Comparison of ENCODE assay signal across 8 mouse cellular contexts in the genomic region with DNA sequence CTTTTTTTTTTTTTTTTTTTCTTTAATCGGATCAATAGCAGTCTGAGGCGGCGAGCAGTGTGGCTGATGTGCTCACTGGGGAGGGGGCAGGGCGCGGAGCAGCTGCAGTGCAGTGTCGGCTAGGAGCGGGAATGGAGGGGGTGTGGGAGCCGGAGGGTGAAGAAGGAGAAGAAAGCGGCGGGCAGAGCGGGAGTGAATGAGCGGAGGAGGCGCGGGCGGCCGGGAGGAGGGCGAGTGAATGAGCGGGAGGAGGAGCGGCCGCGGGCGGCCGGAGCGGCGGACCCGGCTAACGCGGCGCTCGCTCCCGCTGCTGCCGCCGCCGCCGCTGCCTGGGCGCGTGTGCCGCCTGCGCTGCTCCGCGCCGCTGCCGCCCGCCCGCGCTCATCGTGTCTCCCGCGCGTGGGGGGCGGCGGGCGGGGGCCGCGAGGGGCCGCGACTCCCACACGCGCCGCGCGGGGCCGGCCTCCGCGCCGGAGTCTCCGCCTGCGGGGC. TPM values are rescaled to one million over a fixed set of nuclear protein-coding genes. Genes with fewer than 3 reads are reported as not detected.
DNase-seq lines count a peak whose midpoint lies in the region; ATAC-seq and TF ChIP-seq lines count a peak whose summit lies in the region.

A gene (minus strand): TSS at position 74 of the 492 bp plus-strand sequence.

- DNase-seq in thymus, adult 2 months, result peak; percentile 2
- DNase-seq in thymus, adult 18-20 months, result no peak
- DNase-seq in liver, result peak; percentile 57
- no peak for DNase-seq in neural tube, embryonic 11.5 days (ENCODE audit: low spot score)
- peak; percentile 27 to 41 for DNase-seq in urinary bladder, adult 18-20 months (ENCODE audit: low spot score in 2 of 2)

- H3K9ac ChIP-seq in embryonic facial prominence, embryonic 15.5 days, result peak within 1 kb of the TSS; percentile 44
- H3K9ac ChIP-seq in heart, embryonic 11.5 days (ENCODE audit: low read depth, low read length), result peak within 1 kb of the TSS; percentile 89
- peak within 1 kb of the TSS; percentile 59 for H3K9ac ChIP-seq in kidney, embryonic 15.5 days
- H3K9ac ChIP-seq in neural tube, embryonic 11.5 days (ENCODE audit: low read length), result peak within 1 kb of the TSS; percentile 87

- peak within 1 kb of the TSS; percentile 95 for H3K4me2 ChIP-seq in embryonic facial prominence, embryonic 15.5 days (replicated peaks)
- H3K4me2 ChIP-seq in heart, embryonic 11.5 days, result peak within 1 kb of the TSS; percentile 83
- peak within 1 kb of the TSS; percentile 92 for H3K4me2 ChIP-seq in kidney, embryonic 15.5 days
- peak within 1 kb of the TSS; percentile 63 for H3K4me2 ChIP-seq in neural tube, embryonic 11.5 days (ENCODE audit: low read depth)

- ATAC-seq in embryonic facial prominence, embryonic 15.5 days (ENCODE audit: insufficient number of reproducible peaks, low FRiP score, low TSS enrichment, low read depth), result peak; percentile 69
- ATAC-seq in heart, embryonic 11.5 days (replicated peaks; ENCODE audit: insufficient number of reproducible peaks, low FRiP score, low TSS enrichment), result peak; percentile 66
- ATAC-seq in kidney, embryonic 15.5 days (replicated peaks; ENCODE audit: low FRiP score), result peak; percentile 82
- peak; percentile 76 for ATAC-seq in neural tube, embryonic 11.5 days (ENCODE audit: insufficient read depth, low FRiP score, low TSS enrichment)

- H3K36me3 ChIP-seq in thymus, adult 2 months (ENCODE audit: control insufficient read depth, insufficient read depth, low read length), result no peaks in the 10 kb centered on the region
- H3K36me3 ChIP-seq in embryonic facial prominence, embryonic 15.5 days, result no peaks in the 10 kb centered on the region
- H3K36me3 ChIP-seq in heart, embryonic 11.5 days (ENCODE audit: control insufficient read depth, insufficient read depth, low read length), result no peaks in the 10 kb centered on the region
- no peaks in the 10 kb centered on the region for H3K36me3 ChIP-seq in kidney, embryonic 15.5 days
- H3K36me3 ChIP-seq in neural tube, embryonic 11.5 days (ENCODE audit: control insufficient read depth, insufficient read depth, low read length), result no peaks in the 10 kb centered on the region

- H3K4me3 ChIP-seq in thymus, adult 2 months (ENCODE audit: control insufficient read depth, insufficient read depth, low read length), result peak within 1 kb of the TSS; percentile 36
- H3K4me3 ChIP-seq in embryonic facial prominence, embryonic 15.5 days (replicated peaks), result peak within 1 kb of the TSS; percentile 78
- peak within 1 kb of the TSS; percentile 72 for H3K4me3 ChIP-seq in heart, embryonic 11.5 days (ENCODE audit: low read depth, low read length)
- H3K4me3 ChIP-seq in kidney, embryonic 15.5 days (replicated peaks), result peak within 1 kb of the TSS; percentile 76
- H3K4me3 ChIP-seq in neural tube, embryonic 11.5 days (ENCODE audit: low read depth, low read length), result peak within 1 kb of the TSS; percentile 83

- peaks cover 8% of the 10 kb centered on the region for H3K27me3 ChIP-seq in thymus, adult 2 months (ENCODE audit: control insufficient read depth, insufficient read depth, low read length)
- peaks cover 7% of the 10 kb centered on the region; the same call in 1 of the 2 replicates for H3K27me3 ChIP-seq in embryonic facial prominence, embryonic 15.5 days
- H3K27me3 ChIP-seq in heart, embryonic 11.5 days (ENCODE audit: control insufficient read depth, insufficient read depth, low read length), result no peaks in the 10 kb centered on the region
- peaks cover 17% of the 10 kb centered on the region for H3K27me3 ChIP-seq in kidney, embryonic 15.5 days
- H3K27me3 ChIP-seq in neural tube, embryonic 11.5 days (ENCODE audit: control insufficient read depth, insufficient read depth, low read length), result no peaks in the 10 kb centered on the region

- TF ChIP-seq CTCF in thymus, adult 2 months (IDR thresholded peaks at IDR 0.05; ENCODE audit: borderline replicate concordance, control insufficient read depth, extremely low read depth, insufficient read depth, low read length, poor library complexity), result no peak

- H3K27ac ChIP-seq in thymus, adult 2 months (ENCODE audit: control insufficient read depth, insufficient read depth, low read length), result no peak within 1 kb of the TSS
- H3K27ac ChIP-seq in embryonic facial prominence, embryonic 15.5 days (replicated peaks), result peak within 1 kb of the TSS; percentile 65
- H3K27ac ChIP-seq in heart, embryonic 11.5 days (ENCODE audit: low read depth, low read length), result peak within 1 kb of the TSS; percentile 81
- peak within 1 kb of the TSS; percentile 79 for H3K27ac ChIP-seq in kidney, embryonic 15.5 days
- peak within 1 kb of the TSS; percentile 99 for H3K27ac ChIP-seq in neural tube, embryonic 11.5 days (ENCODE audit: low read depth, low read length)

- no peaks in the 10 kb centered on the region for H3K9me3 ChIP-seq in embryonic facial prominence, embryonic 15.5 days (replicated peaks)
- no peaks in the 10 kb centered on the region for H3K9me3 ChIP-seq in heart, embryonic 11.5 days (replicated peaks; ENCODE audit: control insufficient read depth, low read length)
- no peaks in the 10 kb centered on the region for H3K9me3 ChIP-seq in kidney, embryonic 15.5 days (replicated peaks)
- no peaks in the 10 kb centered on the region for H3K9me3 ChIP-seq in neural tube, embryonic 11.5 days (ENCODE audit: control insufficient read depth, low read length)

- WGBS in thymus, adult 2 months, result 17% methylated on average over 63 of the region's 68 CpGs
- WGBS in embryonic facial prominence, embryonic 15.5 days, result under 1% methylated on average over 43 of the region's 68 CpGs
- under 1% methylated on average over 27 of the region's 68 CpGs for WGBS in heart, embryonic 11.5 days (ENCODE audit: insufficient replicate concordance)
- WGBS in kidney, embryonic 15.5 days, result under 1% methylated on average over 29 of the region's 68 CpGs
- under 1% methylated on average over 20 of the region's 68 CpGs for WGBS in neural tube, embryonic 11.5 days

- H3K4me1 ChIP-seq in thymus, adult 2 months (replicated peaks; ENCODE audit: control insufficient read depth, insufficient read depth, low read length), result no peaks in the 10 kb centered on the region
- no peaks in the 10 kb centered on the region for H3K4me1 ChIP-seq in embryonic facial prominence, embryonic 15.5 days
- H3K4me1 ChIP-seq in heart, embryonic 11.5 days (ENCODE audit: control insufficient read depth, insufficient read depth, low read length), result no peaks in the 10 kb centered on the region
- H3K4me1 ChIP-seq in kidney, embryonic 15.5 days, result peaks cover 5% of the 10 kb centered on the region; the same call in 1 of the 2 replicates
- no peaks in the 10 kb centered on the region for H3K4me1 ChIP-seq in neural tube, embryonic 11.5 days (ENCODE audit: control insufficient read depth, insufficient read depth, low read length)

- no peak for TF ChIP-seq POLR2A in thymus, adult 2 months (IDR thresholded peaks at IDR 0.05; ENCODE audit: control insufficient read depth, extremely low read depth, insufficient read depth, low read length, poor library complexity)

RNA-seq across cellular contexts. Expression of the gene that starts here (rescaled TPM):
- polyA plus RNA-seq in thymus, adult 2 months (2012; rRNA removed), result 0.09 and 0.27 TPM in 2 replicates
- polyA plus RNA-seq in embryonic facial prominence, embryonic 15.5 days (2015; fragmentation: Nextera tagmentation; extraction: Ambion mirVana), result 2.1 and 2.4 TPM in 2 replicates
- 2.2 and 2.7 TPM in 2 replicates for polyA plus RNA-seq in heart, embryonic 11.5 days (2014; fragmentation: Nextera tagmentation; extraction: Ambion mirVana)
- 1.2 and 1.3 TPM in 2 replicates for polyA plus RNA-seq in kidney, embryonic 15.5 days (2015; fragmentation: Nextera tagmentation; extraction: Ambion mirVana)
- 35.5 and 37.0 TPM in 2 replicates for polyA plus RNA-seq in neural tube, embryonic 11.5 days (2014; fragmentation: Nextera tagmentation; extraction: Ambion mirVana)

Comparison
In these comparisons a context has a peak if more than half of its experiments do, and no peak if none do; other contexts are left out.
1. Peak in DNase-seq and H3K4me3 ChIP-seq in thymus, adult 2 months; RNA of the gene not detected or under 1 TPM.
2. DNase-seq: peak in liver (single experiment) and urinary bladder, adult 18-20 months (2 of 2); none in thymus, adult 18-20 months (0 of 2) and neural tube, embryonic 11.5 days (single experiment).
3. Peak in every context shown above with its lines, with median percentiles within 50 percentile points of each other: H3K4me3 ChIP-seq, ATAC-seq, H3K4me2 ChIP-seq and H3K9ac ChIP-seq.